Mouse (Mus musculus) forebrain, embryonic 16.5 days (tissue): ENCODE measurements at regions not wholly inside any gene's neighbourhood (a gene's known extent, or its start where the extent isn't known, plus 50 kb on each side); places are given as distances from the start of the nearest gene placed in this dataset.

Experiments
- ATAC-seq: fragments of 200-750 bp; cut with Nextera tagmentation; 2 replicates; pipeline ENCODE4 v1.8.0; 2017; ENCODE audit warnings: mild to moderate bottlenecking, moderate library complexity
- H3K27ac ChIP-seq: fragments of 300-500 bp; sonication (generic); 2 replicates; pipeline ENCODE4 v1.5.1; 2014; ENCODE audit warnings: low read length, control low read depth
- H3K27me3 ChIP-seq: fragments of 300-500 bp; sonication (generic); replicated peaks from 2 replicates; pipeline ENCODE4 v1.6.1; 2014; ENCODE audit warnings: low read length; ENCODE audit not compliant: control insufficient read depth, insufficient read depth
- H3K36me3 ChIP-seq: fragments of 300-500 bp; sonication (generic); 2 replicates; pipeline ENCODE4 v1.6.1; 2014; ENCODE audit not compliant: control insufficient read depth, insufficient read depth
- H3K4me1 ChIP-seq: fragments of 300-500 bp; sonication (generic); replicated peaks from 2 replicates; pipeline ENCODE4 v1.6.1; 2014; ENCODE audit warnings: low read length; ENCODE audit not compliant: control insufficient read depth, insufficient read depth
- H3K4me2 ChIP-seq: fragments of 300-500 bp; sonication (generic); 2 replicates; pipeline ENCODE4 v1.6.1; 2014; ENCODE audit warnings: mild to moderate bottlenecking, low read length, control low read depth
- H3K4me3 ChIP-seq: fragments of 300-500 bp; sonication (generic); replicated peaks from 2 replicates; pipeline ENCODE4 v1.5.1; 2014; ENCODE audit warnings: mild to moderate bottlenecking, low read length, control low read depth
- H3K9ac ChIP-seq: fragments of 300-500 bp; sonication (generic); replicated peaks from 2 replicates; pipeline ENCODE4 v1.6.1; 2014; ENCODE audit warnings: low read depth, low read length, control low read depth
- H3K9me3 ChIP-seq: fragments of 300-500 bp; sonication (generic); 2 replicates; pipeline ENCODE4 v1.6.1; 2016; ENCODE audit warnings: low read length; ENCODE audit not compliant: control insufficient read depth
- WGBS: fragments of 180-500 bp; shearing (Covaris S2); extraction: QIAGEN DNeasy Blood & Tissue Kit; methylation state at CpG from one replicate; pipeline ENCODE4 v1.1.7; 2014; 5-methylcytosine and 5-hydroxymethylcytosine counted together

DNA sequence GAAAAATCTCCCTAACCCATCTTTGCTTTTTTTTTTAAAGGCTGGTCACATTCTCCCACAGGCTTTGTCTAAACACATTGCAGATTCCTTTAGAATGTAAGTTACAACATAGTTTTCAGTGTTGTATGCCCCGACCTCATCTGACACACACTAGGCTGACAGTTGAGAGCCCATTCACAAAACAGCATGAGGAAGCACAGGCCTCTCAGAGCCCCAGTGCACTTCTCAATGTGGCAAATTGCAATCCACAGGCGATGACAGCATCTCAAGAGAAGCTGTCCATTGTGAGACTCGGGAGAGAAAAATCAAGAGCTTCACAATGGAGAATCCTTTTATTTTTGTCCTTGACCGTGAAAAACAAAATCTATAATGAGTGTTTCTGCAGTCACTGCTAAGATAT is 493.8 kb upstream of the Alcam start:
- Histone ChIP-seq H3K9ac (no peak overlapping the region), H3K27ac (no peak overlapping the region), H3K4me1 (no peaks in the 10 kb centered on the region), H3K9me3 (no peaks in the 10 kb centered on the region), H3K4me3 (no peak overlapping the region), H3K36me3 (no peaks in the 10 kb centered on the region), H3K27me3 (no peaks in the 10 kb centered on the region), H3K4me2 (no peak overlapping the region)
- WGBS: 73% methylated on average over 4 of the region's 4 CpGs
- no peak for ATAC-seq

DNA sequence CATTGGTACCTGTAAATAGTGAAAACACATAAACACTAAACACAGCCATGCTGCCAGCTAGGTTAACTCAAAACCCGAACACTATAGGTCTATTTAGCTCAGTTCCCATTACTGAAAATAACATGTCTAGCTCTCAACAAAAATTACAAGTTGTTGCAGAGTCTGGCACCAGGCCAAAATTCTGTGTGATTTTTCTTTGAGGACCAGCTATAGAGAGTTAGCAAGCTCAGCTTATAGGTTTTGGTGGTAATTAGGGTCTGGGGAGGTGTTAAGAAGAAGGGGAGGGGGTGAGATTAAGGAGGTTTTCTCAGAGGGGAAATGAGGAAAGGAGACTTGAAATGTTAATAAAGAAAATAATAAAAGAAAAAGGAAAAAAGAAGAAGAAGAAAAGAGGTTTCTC is 480.9 kb upstream of the Alcam start:
- 27% methylated on average over 1 of the region's 1 CpGs for WGBS

DNA sequence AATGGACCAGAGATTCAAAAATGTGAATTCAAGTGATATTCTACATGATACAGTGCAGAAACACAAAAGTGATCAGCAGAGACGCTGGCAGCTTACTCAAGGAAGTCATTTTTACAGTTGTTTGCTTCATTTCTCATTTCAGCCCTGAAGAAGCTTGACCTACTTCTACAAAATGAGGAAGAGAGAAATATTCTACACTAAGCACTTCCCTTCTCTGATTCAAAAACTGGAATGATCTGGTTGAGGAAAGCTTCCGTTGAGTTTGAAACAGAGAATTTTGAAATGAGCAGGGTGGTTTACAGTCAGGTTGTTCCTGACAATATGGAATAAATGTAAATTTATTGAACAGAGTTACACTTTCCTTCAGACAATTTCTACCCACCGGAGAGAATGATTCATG is 478.1 kb upstream of the Alcam start:
- no peaks in the 10 kb centered on the region for H3K4me1 ChIP-seq
- 91% methylated on average over 3 of the region's 3 CpGs for WGBS
- H3K27ac ChIP-seq: no peak overlapping the region
- H3K4me3 ChIP-seq: no peak overlapping the region
- ATAC-seq: no peak
- H3K27me3 ChIP-seq: no peaks in the 10 kb centered on the region
- no peak overlapping the region for H3K4me2 ChIP-seq
- no peaks in the 10 kb centered on the region for H3K9me3 ChIP-seq
- no peak overlapping the region for H3K9ac ChIP-seq
- no peaks in the 10 kb centered on the region for H3K36me3 ChIP-seq

More for the DNA sequence above, 480.9 kb upstream of the Alcam start:
- H3K9me3 ChIP-seq: no peaks in the 10 kb centered on the region
- H3K27me3 ChIP-seq: no peaks in the 10 kb centered on the region
- H3K9ac ChIP-seq: no peak overlapping the region
- ATAC-seq: no peak; the same call in 1 of the 2 replicates
- H3K4me2 ChIP-seq: no peak overlapping the region
- no peaks in the 10 kb centered on the region for H3K36me3 ChIP-seq
- H3K4me3 ChIP-seq: no peak overlapping the region
- H3K4me1 ChIP-seq: no peaks in the 10 kb centered on the region
- no peak overlapping the region for H3K27ac ChIP-seq

DNA sequence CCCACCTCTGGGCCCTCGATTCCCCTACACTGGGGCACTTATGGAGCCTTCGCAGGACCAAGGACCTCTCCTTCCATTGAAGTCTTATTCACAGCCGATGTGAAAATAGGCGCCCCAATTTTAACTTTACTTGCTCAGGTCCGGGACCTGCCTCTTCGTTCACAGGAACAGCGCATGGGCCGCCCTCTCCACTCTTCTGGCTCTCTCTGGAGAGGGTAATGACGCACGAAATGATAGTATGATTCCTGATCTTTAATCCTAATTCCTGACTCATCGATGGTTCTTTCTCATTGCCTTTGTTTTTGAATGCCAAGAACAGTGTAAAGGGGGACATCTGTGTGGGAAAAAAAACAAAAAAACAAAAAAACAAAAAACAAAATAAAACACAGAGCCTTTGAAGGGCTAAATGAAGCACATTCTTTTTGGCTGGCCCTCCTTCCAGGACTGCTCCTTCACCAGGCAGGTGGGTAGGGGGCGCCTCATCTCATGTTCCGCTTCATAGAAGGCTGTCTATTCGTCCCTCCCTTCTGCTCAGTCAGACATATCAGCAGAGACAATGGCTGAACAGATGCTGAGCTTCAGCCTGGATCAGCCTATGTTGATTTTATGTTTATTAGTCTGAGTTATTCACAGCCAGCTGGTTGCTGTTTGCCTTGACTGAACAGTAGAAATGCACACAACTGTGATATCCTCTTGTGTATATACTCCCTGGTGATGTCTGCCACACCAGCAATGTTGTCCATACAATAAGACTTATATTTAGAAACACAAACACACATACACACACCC is 438.8 kb upstream of the Alcam start:
- Histone ChIP-seq H3K9me3 (no peaks in the 10 kb centered on the region), H3K4me1 (no peaks in the 10 kb centered on the region), H3K36me3 (no peaks in the 10 kb centered on the region), H3K4me2 (no peak overlapping the region), H3K27me3 (no peaks in the 10 kb centered on the region), H3K4me3 (no peak overlapping the region), H3K9ac (no peak overlapping the region), H3K27ac (no peak overlapping the region)
- WGBS: 62% methylated on average over 14 of the region's 14 CpGs
- peak; percentile 98 for ATAC-seq

DNA sequence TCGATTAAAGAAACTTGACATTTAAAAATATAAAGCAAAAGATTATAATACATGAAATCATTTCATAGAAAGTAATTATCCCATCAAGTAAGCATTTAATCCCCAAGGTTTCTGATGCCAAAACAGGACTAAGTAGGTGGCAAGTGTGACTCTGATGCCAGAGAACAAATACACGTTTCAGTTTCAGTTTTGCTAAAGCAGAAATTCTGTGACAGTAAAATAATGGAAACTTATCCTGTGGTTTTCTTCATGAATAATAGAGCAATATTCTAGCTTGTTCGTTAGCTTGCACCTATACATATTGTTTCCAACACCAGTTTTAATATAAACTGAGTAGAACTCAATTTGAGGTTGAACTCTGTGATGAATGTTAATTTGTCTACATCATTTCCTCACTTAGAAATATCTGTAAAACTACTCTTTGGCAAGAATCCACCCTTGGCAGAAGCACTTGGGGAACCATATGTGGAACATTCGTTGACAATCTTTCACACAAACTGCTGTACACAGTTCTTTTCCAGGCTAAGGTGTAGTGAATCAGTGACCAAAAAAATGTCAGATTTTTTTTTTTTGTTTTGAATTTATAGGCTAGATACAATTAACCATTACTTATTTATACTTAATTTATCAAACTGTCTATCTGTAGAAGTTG is 425.7 kb upstream of the Alcam start:
- no peak overlapping the region for H3K9ac ChIP-seq
- H3K9me3 ChIP-seq: no peaks in the 10 kb centered on the region
- H3K4me3 ChIP-seq: no peak overlapping the region
- H3K36me3 ChIP-seq: no peaks in the 10 kb centered on the region
- H3K27me3 ChIP-seq: no peaks in the 10 kb centered on the region
- WGBS: 49% methylated on average over 4 of the region's 4 CpGs
- no peaks in the 10 kb centered on the region for H3K4me1 ChIP-seq
- ATAC-seq: peak; percentile 72
- no peak overlapping the region for H3K4me2 ChIP-seq
- no peak overlapping the region for H3K27ac ChIP-seq

DNA sequence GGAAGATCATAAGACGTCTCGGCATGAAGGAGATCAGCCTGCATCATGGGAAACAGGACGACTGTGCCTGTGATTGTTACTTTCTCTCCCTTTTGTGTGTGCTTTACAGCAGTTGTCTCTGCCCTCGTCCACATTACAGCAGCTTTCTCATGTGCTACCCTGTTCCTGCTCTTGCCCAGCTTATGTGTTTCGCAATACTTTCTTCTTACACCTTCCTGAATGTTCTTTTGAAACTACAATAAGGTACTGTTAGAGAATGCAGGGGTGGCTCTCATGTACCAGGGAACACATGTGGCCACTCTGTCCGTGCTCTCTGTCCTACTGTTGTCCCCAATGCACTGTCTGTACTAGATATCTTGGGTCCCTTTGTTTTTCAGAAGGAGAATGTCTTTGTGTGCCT is 414.0 kb upstream of the Alcam start:
- no peaks in the 10 kb centered on the region for H3K27me3 ChIP-seq
- no peaks in the 10 kb centered on the region for H3K36me3 ChIP-seq
- no peaks in the 10 kb centered on the region for H3K9me3 ChIP-seq
- H3K4me2 ChIP-seq: no peak overlapping the region
- no peaks in the 10 kb centered on the region for H3K4me1 ChIP-seq
- no peak overlapping the region for H3K9ac ChIP-seq
- no peak for ATAC-seq
- no peak overlapping the region for H3K4me3 ChIP-seq
- 75% methylated on average over 6 of the region's 6 CpGs for WGBS
- H3K27ac ChIP-seq: no peak overlapping the region

DNA sequence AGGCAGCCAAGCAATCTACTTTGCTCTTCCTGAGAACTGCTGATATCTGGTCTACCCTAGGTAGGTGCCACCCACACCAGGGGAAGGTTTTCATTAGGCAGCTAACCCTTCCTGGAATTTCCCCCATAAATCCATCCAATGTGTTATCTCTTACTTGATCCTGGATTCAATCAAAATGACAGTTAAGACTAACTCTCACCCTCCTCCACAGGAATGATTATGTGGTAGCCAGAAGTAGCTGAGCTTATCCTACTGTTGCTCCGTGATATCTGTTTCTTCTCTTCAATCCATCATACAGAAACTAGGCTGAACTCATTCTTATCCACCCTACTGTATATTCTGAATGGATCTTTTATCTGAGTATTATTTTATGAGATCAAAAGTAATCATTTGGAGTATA is 409.7 kb upstream of the Alcam start:
- no peak overlapping the region for H3K27ac ChIP-seq
- no peak overlapping the region for H3K4me2 ChIP-seq
- no peaks in the 10 kb centered on the region for H3K4me1 ChIP-seq
- no peaks in the 10 kb centered on the region for H3K36me3 ChIP-seq
- no peak for ATAC-seq
- 93% methylated on average over 1 of the region's 1 CpGs for WGBS
- H3K27me3 ChIP-seq: no peaks in the 10 kb centered on the region
- no peaks in the 10 kb centered on the region for H3K9me3 ChIP-seq
- no peak overlapping the region for H3K4me3 ChIP-seq
- no peak overlapping the region for H3K9ac ChIP-seq

DNA sequence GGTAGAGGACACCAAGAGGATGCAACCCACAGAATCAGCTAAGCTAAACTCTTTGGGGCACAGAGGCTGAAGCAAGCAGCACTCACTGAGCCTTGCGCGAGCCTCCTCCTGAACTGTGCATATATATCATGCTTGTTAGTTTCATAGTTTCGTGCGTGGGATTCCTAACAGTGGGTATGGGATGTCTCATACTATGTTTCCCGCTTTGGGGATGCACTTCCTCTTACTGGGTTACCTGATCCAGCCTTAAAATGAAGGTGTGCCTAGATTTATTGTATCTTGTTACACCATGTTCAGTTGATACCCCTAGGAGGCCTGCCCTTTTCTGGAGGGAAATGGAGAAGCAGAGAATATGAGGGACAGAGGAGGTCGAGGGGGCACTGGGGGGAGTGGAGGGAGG is 407.4 kb upstream of the Alcam start:
- no peak for ATAC-seq
- H3K9ac ChIP-seq: no peak overlapping the region
- no peak overlapping the region for H3K4me3 ChIP-seq
- H3K4me2 ChIP-seq: no peak overlapping the region
- no peaks in the 10 kb centered on the region for H3K36me3 ChIP-seq
- no peak overlapping the region for H3K27ac ChIP-seq
- WGBS: 95% methylated on average over 6 of the region's 6 CpGs
- no peaks in the 10 kb centered on the region for H3K27me3 ChIP-seq
- H3K9me3 ChIP-seq: no peaks in the 10 kb centered on the region
- no peaks in the 10 kb centered on the region for H3K4me1 ChIP-seq

DNA sequence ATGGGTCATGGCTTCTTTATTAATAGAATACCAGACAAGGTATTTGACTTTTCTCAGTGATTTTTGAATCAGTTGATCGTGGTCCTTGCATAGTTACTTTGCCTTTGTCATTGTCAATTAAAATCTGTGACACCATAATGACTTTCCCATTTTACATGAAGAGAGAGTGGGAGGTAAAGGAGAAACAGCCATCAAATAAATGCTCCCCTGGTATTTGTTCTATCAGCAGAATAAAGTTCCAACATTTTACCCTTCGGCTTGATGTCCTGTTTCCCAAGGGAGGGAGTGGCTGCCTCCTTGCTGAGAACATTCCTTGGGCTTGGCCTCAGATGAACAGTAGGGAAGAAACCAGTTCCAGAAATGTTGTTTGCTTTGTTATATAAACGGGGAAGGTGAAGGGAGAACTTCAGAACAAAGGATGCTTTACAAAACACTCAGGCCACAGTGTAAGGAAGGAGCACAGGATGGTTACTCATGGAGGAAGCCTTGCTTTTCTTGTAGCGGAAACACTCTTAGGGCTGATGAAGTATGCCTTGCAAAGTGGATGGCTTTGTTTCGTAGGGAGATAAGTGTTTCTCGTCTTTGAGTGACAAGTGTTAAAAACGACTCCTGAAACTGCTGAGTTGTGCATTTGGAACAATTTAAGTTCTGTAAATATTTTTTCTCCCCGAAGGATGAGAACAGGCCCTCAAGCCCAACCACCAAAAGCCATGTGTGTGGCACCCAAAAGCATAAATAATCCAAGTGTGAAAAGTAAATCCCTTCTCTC is 404.8 kb upstream of the Alcam start:
- no peak for ATAC-seq
- WGBS: 49% methylated on average over 8 of the region's 8 CpGs

More for the DNA sequence above, 404.8 kb upstream of the Alcam start:
- Histone ChIP-seq H3K4me3 (no peak overlapping the region), H3K27ac (no peak overlapping the region), H3K4me2 (no peak overlapping the region), H3K9me3 (no peaks in the 10 kb centered on the region), H3K27me3 (no peaks in the 10 kb centered on the region), H3K4me1 (no peaks in the 10 kb centered on the region), H3K36me3 (no peaks in the 10 kb centered on the region), H3K9ac (no peak overlapping the region)
